In the genomic region with DNA sequence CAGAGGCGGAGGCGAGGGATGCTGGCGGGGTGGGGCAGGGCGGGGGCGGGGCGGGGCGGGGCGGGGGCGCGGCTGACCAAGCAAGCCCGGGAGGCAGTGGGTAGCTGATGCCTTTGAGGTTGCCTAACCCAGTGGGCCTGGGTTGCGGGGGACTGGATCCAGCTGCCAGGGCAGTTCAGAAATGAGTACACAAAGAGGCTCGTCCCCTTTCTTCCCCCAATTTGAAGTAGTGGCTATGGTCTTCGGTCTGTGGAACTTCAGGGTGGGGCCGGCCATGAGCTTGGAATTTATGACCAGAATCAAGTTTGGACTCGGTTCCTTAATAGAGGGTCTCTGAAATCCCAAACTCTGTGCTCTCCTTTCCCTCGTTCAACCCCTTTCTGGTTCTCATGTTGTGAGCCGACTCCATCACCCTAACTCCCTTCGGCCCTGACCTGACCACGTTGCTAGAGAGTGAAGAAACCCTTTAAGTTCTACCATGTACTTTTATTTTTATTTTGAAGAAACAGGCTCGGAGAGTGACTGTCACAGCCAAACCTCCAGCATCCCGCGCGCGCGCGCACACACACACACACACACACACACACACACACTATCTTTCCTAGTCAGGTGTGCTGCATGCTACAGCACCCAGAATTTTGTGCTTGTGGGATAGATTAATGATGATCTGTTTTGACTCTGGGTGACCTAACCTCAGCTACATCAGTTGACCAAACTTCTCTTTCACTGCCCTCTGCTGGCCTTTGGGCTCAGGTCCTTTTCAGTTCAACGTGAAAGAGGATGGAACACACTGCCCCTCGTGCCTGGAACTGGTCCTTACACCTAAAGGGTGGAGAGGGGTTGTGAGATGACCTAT, we compare ENCODE assay signal across 8 mouse cellular contexts. TPM values are rescaled to one million over a fixed set of nuclear protein-coding genes. Genes with fewer than 3 reads are reported as not detected.
DNase-seq lines count a peak whose midpoint lies in the region; ATAC-seq and TF ChIP-seq lines count a peak whose summit lies in the region.

No protein-coding gene starts in this region.

- H3K27me3 ChIP-seq in erythroblast, embryonic 14.5 days (ENCODE audit: control insufficient read depth): no peaks in the 10 kb centered on the region
- no peaks in the 10 kb centered on the region for H3K27me3 ChIP-seq in heart, embryonic 11.5 days (ENCODE audit: control insufficient read depth, insufficient read depth, low read length)
- no peaks in the 10 kb centered on the region for H3K27me3 ChIP-seq in kidney, embryonic 15.5 days
- H3K27me3 ChIP-seq in liver, embryonic 13.5 days: no peaks in the 10 kb centered on the region
- no peaks in the 10 kb centered on the region for H3K27me3 ChIP-seq in stomach, embryonic 16.5 days (ENCODE audit: control insufficient read depth, insufficient read depth, low read length)

- DNase-seq in CD4-positive, CD25-positive, alpha-beta regulatory T cell, adult 2 months (ENCODE audit: low read depth, low spot score): peak; percentile 92
- DNase-seq in brain, embryonic 14.5 days (ENCODE audit: low read depth): peak; percentile 89
- DNase-seq in liver, embryonic 13.5 days: peak; percentile 83
- peak; percentile 92 to 93 for DNase-seq in natural killer cell, adult 2 months (ENCODE audit: low spot score in 2 of 2)

- H3K9ac ChIP-seq in heart, embryonic 11.5 days (ENCODE audit: low read depth, low read length): peak overlapping the region; percentile 8; the same call in 1 of the 2 replicates
- peak overlapping the region; percentile 31; the same call in 1 of the 2 replicates for H3K9ac ChIP-seq in kidney, embryonic 15.5 days
- peak overlapping the region; percentile 73 for H3K9ac ChIP-seq in liver, embryonic 13.5 days
- peak overlapping the region; percentile 61; the same call in 1 of the 2 replicates for H3K9ac ChIP-seq in stomach, embryonic 16.5 days (ENCODE audit: low read length)

- peak overlapping the region; percentile 68 for H3K4me2 ChIP-seq in heart, embryonic 11.5 days
- peak overlapping the region; percentile 77 for H3K4me2 ChIP-seq in kidney, embryonic 15.5 days
- H3K4me2 ChIP-seq in liver, embryonic 13.5 days: peak overlapping the region; percentile 82
- H3K4me2 ChIP-seq in stomach, embryonic 16.5 days (ENCODE audit: low read depth, low read length): peak overlapping the region; percentile 65

- H3K36me3 ChIP-seq in erythroblast, embryonic 14.5 days (ENCODE audit: control insufficient read depth): peaks cover 36% of the 10 kb centered on the region
- H3K36me3 ChIP-seq in heart, embryonic 11.5 days (ENCODE audit: control insufficient read depth, insufficient read depth, low read length): no peaks in the 10 kb centered on the region
- H3K36me3 ChIP-seq in kidney, embryonic 15.5 days: no peaks in the 10 kb centered on the region
- H3K36me3 ChIP-seq in liver, embryonic 13.5 days: peaks cover 17% of the 10 kb centered on the region
- no peaks in the 10 kb centered on the region for H3K36me3 ChIP-seq in stomach, embryonic 16.5 days (ENCODE audit: control insufficient read depth, insufficient read depth, low read length)

- no peaks in the 10 kb centered on the region for H3K9me3 ChIP-seq in erythroblast, embryonic 14.5 days (ENCODE audit: control insufficient read depth, low read length)
- no peaks in the 10 kb centered on the region for H3K9me3 ChIP-seq in heart, embryonic 11.5 days (replicated peaks; ENCODE audit: control insufficient read depth, low read length)
- no peaks in the 10 kb centered on the region for H3K9me3 ChIP-seq in kidney, embryonic 15.5 days (replicated peaks)
- H3K9me3 ChIP-seq in liver, embryonic 13.5 days (replicated peaks): no peaks in the 10 kb centered on the region
- H3K9me3 ChIP-seq in stomach, embryonic 16.5 days (replicated peaks; ENCODE audit: control insufficient read depth, low read length): no peaks in the 10 kb centered on the region

- H3K4me1 ChIP-seq in erythroblast, embryonic 14.5 days (ENCODE audit: control insufficient read depth): peaks cover 66% of the 10 kb centered on the region
- H3K4me1 ChIP-seq in heart, embryonic 11.5 days (ENCODE audit: control insufficient read depth, insufficient read depth, low read length): peaks cover 31% of the 10 kb centered on the region
- peaks cover 50% of the 10 kb centered on the region for H3K4me1 ChIP-seq in kidney, embryonic 15.5 days
- peaks cover 65% of the 10 kb centered on the region for H3K4me1 ChIP-seq in liver, embryonic 13.5 days (replicated peaks)
- peaks cover 20% of the 10 kb centered on the region for H3K4me1 ChIP-seq in stomach, embryonic 16.5 days (ENCODE audit: control insufficient read depth, insufficient read depth, low read length)

- 12% methylated on average over 19 of the region's 29 CpGs for WGBS in heart, embryonic 11.5 days (ENCODE audit: insufficient replicate concordance)
- 3% methylated on average over 21 of the region's 29 CpGs for WGBS in kidney, embryonic 15.5 days
- WGBS in liver, embryonic 13.5 days (ENCODE audit: insufficient replicate concordance): 4% methylated on average over 23 of the region's 29 CpGs
- WGBS in stomach, embryonic 16.5 days: 4% methylated on average over 24 of the region's 29 CpGs

- no peak for TF ChIP-seq POLR2A in brain, embryonic 14.5 days (IDR thresholded peaks at IDR 0.05; ENCODE audit: borderline replicate concordance, extremely low read depth, insufficient read depth, insufficient read length, poor library complexity, severe bottlenecking)

- H3K4me3 ChIP-seq in erythroblast, embryonic 14.5 days (replicated peaks): peak overlapping the region; percentile 70
- H3K4me3 ChIP-seq in heart, embryonic 11.5 days (ENCODE audit: low read depth, low read length): peak overlapping the region; percentile 60
- peak overlapping the region; percentile 68 for H3K4me3 ChIP-seq in kidney, embryonic 15.5 days (replicated peaks)
- H3K4me3 ChIP-seq in liver, embryonic 13.5 days (replicated peaks): peak overlapping the region; percentile 81
- H3K4me3 ChIP-seq in stomach, embryonic 16.5 days (replicated peaks; ENCODE audit: low read length): peak overlapping the region; percentile 66

- peak overlapping the region; percentile 65 for H3K27ac ChIP-seq in heart, embryonic 11.5 days (ENCODE audit: low read depth, low read length)
- peak overlapping the region; percentile 91 for H3K27ac ChIP-seq in kidney, embryonic 15.5 days
- peak overlapping the region; percentile 92 for H3K27ac ChIP-seq in liver, embryonic 13.5 days
- peak overlapping the region; percentile 87 for H3K27ac ChIP-seq in stomach, embryonic 16.5 days (ENCODE audit: low read length)

- peak; percentile 81 for TF ChIP-seq CTCF in brain, embryonic 14.5 days (IDR thresholded peaks at IDR 0.05; ENCODE audit: borderline replicate concordance, extremely low read depth, insufficient read depth, insufficient read length)

- peak; percentile 11; the same call in 1 of the 2 replicates for ATAC-seq in heart, embryonic 11.5 days (replicated peaks; ENCODE audit: insufficient number of reproducible peaks, low FRiP score, low TSS enrichment)
- ATAC-seq in kidney, embryonic 15.5 days (replicated peaks; ENCODE audit: low FRiP score): peak; percentile 85
- peak; percentile 54 for ATAC-seq in liver, embryonic 13.5 days (ENCODE audit: low read depth)
- ATAC-seq in stomach, embryonic 16.5 days (ENCODE audit: insufficient read depth, low FRiP score): 0 out of 2 replicates have a peak, but pooled peaks have one; percentile 13

RNA-seq across cellular contexts. Expression of a gene that starts 0.8 kb away (rescaled TPM):
- polyA plus RNA-seq in brain, embryonic 14.5 days (2012; rRNA removed): 5.9 TPM in 2 replicates
- polyA plus RNA-seq in erythroblast, embryonic 14.5 days (2012): 11.7 and 13.8 TPM in 2 replicates
- polyA plus RNA-seq in heart, embryonic 11.5 days (2014; fragmentation: Nextera tagmentation; extraction: Ambion mirVana): 10.6 and 11.9 TPM in 2 replicates
- 14.9 and 20.0 TPM in 2 replicates for polyA plus RNA-seq in kidney, embryonic 15.5 days (2015; fragmentation: Nextera tagmentation; extraction: Ambion mirVana)
- polyA plus RNA-seq in liver, embryonic 13.5 days (2015; fragmentation: Nextera tagmentation; extraction: Ambion mirVana): 24.2 and 31.6 TPM in 2 replicates
- polyA plus RNA-seq in stomach, embryonic 16.5 days (2015; fragmentation: Nextera tagmentation; extraction: Ambion mirVana): 21.4 and 23.0 TPM in 2 replicates

RNA-seq across cellular contexts. Expression of a gene that starts 6.3 kb away (rescaled TPM):
- 7.7 TPM in 2 replicates for polyA plus RNA-seq in brain, embryonic 14.5 days (2012; rRNA removed)
- 4.9 and 5.2 TPM in 2 replicates for polyA plus RNA-seq in erythroblast, embryonic 14.5 days (2012)
- 7.6 and 9.5 TPM in 2 replicates for polyA plus RNA-seq in heart, embryonic 11.5 days (2014; fragmentation: Nextera tagmentation; extraction: Ambion mirVana)
- 12.7 and 17.5 TPM in 2 replicates for polyA plus RNA-seq in kidney, embryonic 15.5 days (2015; fragmentation: Nextera tagmentation; extraction: Ambion mirVana)
- polyA plus RNA-seq in liver, embryonic 13.5 days (2015; fragmentation: Nextera tagmentation; extraction: Ambion mirVana): 11.0 and 13.8 TPM in 2 replicates
- polyA plus RNA-seq in stomach, embryonic 16.5 days (2015; fragmentation: Nextera tagmentation; extraction: Ambion mirVana): 12.2 and 12.7 TPM in 2 replicates

RNA-seq across cellular contexts. Expression of a gene that starts 48.8 kb away (rescaled TPM):
- polyA plus RNA-seq in brain, embryonic 14.5 days (2012; rRNA removed): 6.9 and 7.0 TPM in 2 replicates
- polyA plus RNA-seq in erythroblast, embryonic 14.5 days (2012): 0.09 and 0.12 TPM in 2 replicates
- polyA plus RNA-seq in heart, embryonic 11.5 days (2014; fragmentation: Nextera tagmentation; extraction: Ambion mirVana): 154 and 160 TPM in 2 replicates
- 29.8 and 30.3 TPM in 2 replicates for polyA plus RNA-seq in kidney, embryonic 15.5 days (2015; fragmentation: Nextera tagmentation; extraction: Ambion mirVana)
- 12.6 and 15.4 TPM in 2 replicates for polyA plus RNA-seq in liver, embryonic 13.5 days (2015; fragmentation: Nextera tagmentation; extraction: Ambion mirVana)
- polyA plus RNA-seq in stomach, embryonic 16.5 days (2015; fragmentation: Nextera tagmentation; extraction: Ambion mirVana): 20.4 and 22.9 TPM in 2 replicates

Comparison
In these comparisons a context has a peak if more than half of its experiments do, and no peak if none do; other contexts are left out.
1. Peak in every context shown above with its lines: DNase-seq, ATAC-seq, H3K4me3 ChIP-seq and H3K27ac ChIP-seq.
2. ATAC-seq: peak in every context shown above with its lines; median percentile 85 in kidney, embryonic 15.5 days; 54 in liver, embryonic 13.5 days; 13 in stomach, embryonic 16.5 days; 11 in heart, embryonic 11.5 days.
3. H3K9ac ChIP-seq: peak in every context shown above with its lines; median percentile 73 in liver, embryonic 13.5 days; 61 in stomach, embryonic 16.5 days; 31 in kidney, embryonic 15.5 days; 8 in heart, embryonic 11.5 days.